Mouse (Mus musculus) cortical plate, adult 2 months (tissue): Measurements from ENCODE around the gene Zfp511. TPM values are rescaled to one million over a fixed set of nuclear protein-coding genes. Genes with fewer than 3 reads are reported as not detected.
A peak's percentile ranks its signal among the peaks of the same experiment; 100 is the strongest.

ENCODE experiments used
- H3K27ac ChIP-seq: fragments of 200-500 bp; 2 replicates; pipeline ENCODE4 v1.5.1; 2012; ENCODE audit warnings: low read length, control low read depth, inconsistent platforms; ENCODE audit not compliant: insufficient read depth
- H3K4me1 ChIP-seq: fragments of 200-500 bp; 2 replicates; pipeline ENCODE4 v1.6.1; 2011; ENCODE audit warnings: low read length; ENCODE audit not compliant: control insufficient read depth, insufficient read depth
- H3K4me3 ChIP-seq: fragments of 200-500 bp; 2 replicates; pipeline ENCODE4 v1.5.1; 2011; ENCODE audit warnings: mild to moderate bottlenecking, low read length, control low read depth; ENCODE audit not compliant: insufficient read depth
- CTCF ChIP-seq: fragments of 200-500 bp; IDR thresholded peaks from 2 replicates; pipeline ENCODE4 v1.5.1; 2011; ENCODE audit warnings: mild to moderate bottlenecking, control low read depth, low read length; ENCODE audit not compliant: insufficient read depth; ENCODE audit errors: extremely low read depth
- POLR2A ChIP-seq: fragments of 200-500 bp; IDR thresholded peaks from 2 replicates; pipeline ENCODE4 v1.6.1; 2011; ENCODE audit warnings: mild to moderate bottlenecking, low read length, control low read depth; ENCODE audit not compliant: insufficient read depth; ENCODE audit errors: extremely low read depth
- polyA plus RNA-seq: library from polyadenylated mRNA; depleted of rRNA; stranded (reverse); fragments of >200 nt; gene quantifications from 2 replicates; pipeline ENCODE4 v1.2.3, GENCODE M21; 2012; rRNA removed

Gene Zfp511
- 73.0 and 81.0 TPM in 2 replicates for polyA plus RNA-seq

DNA sequence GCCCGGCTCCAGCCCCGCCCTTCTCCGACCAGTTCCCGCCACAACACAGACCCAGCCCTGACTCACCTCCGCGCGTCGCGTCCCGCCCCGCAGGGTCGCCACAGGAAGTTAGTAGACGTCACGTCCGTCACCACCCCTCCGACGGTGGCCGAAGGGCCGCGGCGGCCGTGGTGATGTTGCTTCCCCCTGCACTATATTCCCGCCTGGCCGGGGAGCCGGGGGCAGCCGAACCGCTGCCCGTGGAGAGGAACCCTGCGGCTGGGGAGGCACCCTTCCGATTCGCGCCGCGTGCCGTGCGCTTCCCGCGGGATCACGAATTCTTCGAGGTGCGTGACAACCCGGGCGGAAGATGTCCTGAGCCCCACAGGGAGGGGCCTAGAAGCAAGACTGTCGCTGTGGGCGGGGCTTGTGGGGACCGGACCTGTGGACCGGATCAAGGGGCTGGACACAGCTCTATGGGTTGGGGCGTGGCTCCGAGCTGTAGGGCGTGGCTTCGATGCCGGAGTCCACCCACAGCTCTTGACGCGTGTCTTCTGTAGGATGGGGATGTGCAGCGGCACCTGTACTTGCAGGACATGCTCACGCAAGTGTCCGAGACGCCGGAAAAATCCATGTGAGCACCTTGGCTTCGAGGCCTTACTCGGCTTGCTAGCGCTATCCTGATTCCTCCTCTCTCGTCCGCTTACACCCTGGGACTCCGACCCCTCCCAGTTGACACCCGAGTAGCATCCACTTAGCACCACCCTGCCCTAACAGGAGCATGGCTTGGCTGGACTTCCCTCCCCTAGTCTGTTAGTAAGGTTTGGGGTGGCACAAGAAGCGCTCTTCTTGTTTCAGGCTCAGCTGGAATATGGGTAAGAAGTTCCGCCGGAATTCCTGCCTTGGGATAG is at the start of gene Zfp511, which contains the start of gene Tubgcp2:
Gene Zfp511, plus strand, starts transcription at position 111 of the 890 bp plus-strand sequence.
Gene Tubgcp2, minus strand, starts transcription at position 389 of the 890 bp plus-strand sequence.
- Histone ChIP-seq H3K27ac (peak within 1 kb of the TSS; percentile 80), H3K4me3 (peak within 1 kb of the TSS; percentile 75)
- no peak for TF ChIP-seq CTCF
- TF ChIP-seq POLR2A = peak; percentile 58

DNA sequence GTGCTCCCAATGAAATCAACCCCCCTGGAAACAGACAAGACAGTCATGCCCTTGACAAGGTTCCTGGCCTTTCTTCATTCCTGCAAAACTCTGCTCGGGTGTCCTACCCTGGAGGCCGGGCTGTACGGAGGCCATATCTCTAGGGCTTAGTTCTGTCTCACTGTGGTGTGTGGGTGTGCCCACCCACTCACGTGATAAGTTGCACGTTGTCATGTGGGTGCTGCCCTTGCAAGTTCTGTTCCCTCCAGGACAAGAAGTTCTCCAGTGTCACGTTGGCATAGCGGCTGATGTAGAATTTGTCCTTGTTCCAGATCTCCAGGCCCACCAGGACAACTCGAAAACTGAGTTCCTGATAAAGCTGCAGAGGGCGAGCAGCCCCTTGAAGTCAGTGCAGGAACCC is 47.9 kb upstream of the Zfp511 start:
- no peak overlapping the region for H3K4me3 ChIP-seq
- H3K4me1 ChIP-seq = no peaks in the 10 kb centered on the region
- no peak overlapping the region for H3K27ac ChIP-seq
- TF ChIP-seq CTCF (no peak), POLR2A (no peak)

More for the DNA sequence above, at the start of gene Zfp511, which contains the start of gene Tubgcp2:
- H3K4me1 ChIP-seq = peaks cover 3% of the 10 kb centered on the region

DNA sequence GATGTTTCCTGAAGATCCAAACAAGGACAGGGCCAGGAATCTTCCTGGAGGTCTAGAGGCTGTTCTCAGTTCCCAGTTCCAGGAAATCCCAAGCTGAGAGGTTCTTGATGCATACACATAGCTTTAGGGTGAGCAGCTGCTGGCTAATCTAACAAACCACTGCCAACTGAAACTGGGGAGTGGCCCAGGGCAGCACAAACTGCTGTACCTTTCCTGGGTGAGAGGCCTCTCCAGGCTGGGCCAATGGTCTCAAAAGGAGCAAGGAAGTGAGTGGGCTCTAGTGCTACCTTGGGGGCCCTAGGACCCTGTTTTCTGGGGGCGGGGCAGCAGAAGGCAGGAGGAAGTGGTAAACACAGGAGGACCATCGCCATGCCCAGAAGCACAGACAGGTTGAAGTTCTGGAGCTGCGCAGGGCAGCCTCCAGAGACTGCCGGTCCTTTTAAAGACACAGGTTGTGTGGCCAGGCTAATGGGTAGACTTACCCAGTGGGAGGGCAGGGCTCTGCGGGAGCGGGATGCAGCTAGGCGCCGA is 45.3 kb upstream of the Zfp511 start:
- TF ChIP-seq POLR2A (no peak), CTCF (no peak)
- Histone ChIP-seq H3K4me3 (no peak overlapping the region), H3K27ac (no peak overlapping the region), H3K4me1 (peaks cover 3% of the 10 kb centered on the region; the same call in 1 of the 2 replicates)

DNA sequence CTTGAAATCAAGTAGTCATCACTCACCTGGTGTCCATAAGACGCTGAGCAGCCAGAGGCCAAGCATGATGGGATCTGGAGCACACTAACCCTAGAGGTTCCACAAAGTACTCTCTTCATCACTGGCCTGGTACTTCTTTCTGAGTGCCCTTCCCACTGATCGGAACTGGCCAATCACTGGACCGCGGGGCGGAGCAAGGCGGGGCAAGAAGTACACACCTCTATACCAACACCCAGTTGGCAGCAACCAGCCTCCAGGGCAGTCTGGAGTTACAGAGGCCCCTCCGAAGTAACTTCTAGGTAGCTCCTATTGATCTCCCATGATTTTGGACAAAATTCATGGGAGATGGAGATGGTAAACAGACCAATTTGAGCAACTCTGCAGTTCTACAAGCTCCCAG is 43.8 kb upstream of the Zfp511 start, which contains the start of gene Adam8:
Gene Adam8, minus strand, starts transcription at position 157 of the 400 bp plus-strand sequence.
- no peak within 1 kb of the TSS for H3K27ac ChIP-seq
- TF ChIP-seq POLR2A (no peak), CTCF (no peak)
- H3K4me3 ChIP-seq = no peak within 1 kb of the TSS
- peaks cover 5% of the 10 kb centered on the region; the same call in 1 of the 2 replicates for H3K4me1 ChIP-seq

DNA sequence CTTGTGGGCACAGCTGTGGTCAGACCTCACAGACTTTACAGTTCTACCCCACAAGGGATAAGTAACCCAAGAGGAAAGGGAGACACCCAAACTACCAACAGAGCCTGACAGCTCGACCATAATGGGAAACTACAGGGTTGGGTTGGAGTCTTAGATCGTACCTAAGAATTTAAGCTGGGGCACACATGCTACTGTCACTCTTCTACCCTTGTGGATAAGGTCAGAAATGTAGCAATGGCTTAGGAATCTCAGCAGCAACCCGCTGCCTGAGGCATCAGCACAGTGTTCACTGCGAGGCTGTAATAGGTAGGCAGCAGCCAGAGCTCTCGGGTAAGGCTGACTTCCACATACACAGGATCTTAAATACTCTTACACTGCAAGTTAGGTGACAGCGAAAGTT is 42.7 kb upstream of the Zfp511 start:
- H3K27ac ChIP-seq = no peak overlapping the region
- H3K4me3 ChIP-seq = no peak overlapping the region
- no peak for TF ChIP-seq CTCF
- no peak for TF ChIP-seq POLR2A
- peaks cover 5% of the 10 kb centered on the region for H3K4me1 ChIP-seq

DNA sequence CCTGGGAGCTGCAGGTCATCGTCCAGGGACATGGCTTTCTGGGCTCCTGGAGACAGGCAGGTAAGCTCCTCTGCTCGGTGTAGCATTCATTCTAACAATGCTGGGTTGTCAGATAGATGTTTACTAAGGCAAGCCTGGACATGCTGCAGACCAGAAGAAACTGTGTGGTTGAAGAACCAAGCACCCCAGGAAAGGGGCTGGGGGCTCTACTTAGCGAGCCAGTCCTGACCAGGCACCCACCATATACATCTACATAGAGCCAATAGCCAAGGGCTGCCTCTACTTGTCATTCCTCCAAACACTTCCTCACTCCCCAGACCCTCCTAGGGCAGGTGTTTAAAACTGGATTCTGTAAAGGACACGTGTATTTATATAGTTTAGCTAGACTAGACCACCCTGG is 42.0 kb upstream of the Zfp511 start:
- H3K27ac ChIP-seq = no peak overlapping the region
- H3K4me1 ChIP-seq = peaks cover 8% of the 10 kb centered on the region
- TF ChIP-seq POLR2A (no peak), CTCF (no peak)
- H3K4me3 ChIP-seq = no peak overlapping the region

DNA sequence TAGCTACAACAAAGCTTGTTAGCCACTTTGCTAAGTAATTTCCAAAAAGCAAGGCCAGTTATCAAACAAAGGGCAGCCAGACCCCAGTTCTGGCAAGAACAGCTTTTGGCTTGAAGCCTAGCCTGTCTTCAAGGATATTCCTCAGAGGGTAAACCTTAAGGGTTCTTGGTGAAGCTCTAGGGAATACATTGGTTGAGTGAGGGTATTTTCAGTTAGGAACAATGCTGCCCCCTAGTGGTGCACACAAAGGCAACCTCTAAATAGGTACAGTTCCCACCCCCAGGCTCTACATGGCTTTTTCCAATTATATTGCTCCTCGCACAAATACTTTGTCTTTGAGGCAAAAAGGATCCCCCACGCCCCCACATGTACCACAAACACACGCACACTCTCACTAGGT is 41.5 kb upstream of the Zfp511 start:
- H3K27ac ChIP-seq = no peak overlapping the region
- no peak for TF ChIP-seq POLR2A
- peak; percentile 66 for TF ChIP-seq CTCF

DNA sequence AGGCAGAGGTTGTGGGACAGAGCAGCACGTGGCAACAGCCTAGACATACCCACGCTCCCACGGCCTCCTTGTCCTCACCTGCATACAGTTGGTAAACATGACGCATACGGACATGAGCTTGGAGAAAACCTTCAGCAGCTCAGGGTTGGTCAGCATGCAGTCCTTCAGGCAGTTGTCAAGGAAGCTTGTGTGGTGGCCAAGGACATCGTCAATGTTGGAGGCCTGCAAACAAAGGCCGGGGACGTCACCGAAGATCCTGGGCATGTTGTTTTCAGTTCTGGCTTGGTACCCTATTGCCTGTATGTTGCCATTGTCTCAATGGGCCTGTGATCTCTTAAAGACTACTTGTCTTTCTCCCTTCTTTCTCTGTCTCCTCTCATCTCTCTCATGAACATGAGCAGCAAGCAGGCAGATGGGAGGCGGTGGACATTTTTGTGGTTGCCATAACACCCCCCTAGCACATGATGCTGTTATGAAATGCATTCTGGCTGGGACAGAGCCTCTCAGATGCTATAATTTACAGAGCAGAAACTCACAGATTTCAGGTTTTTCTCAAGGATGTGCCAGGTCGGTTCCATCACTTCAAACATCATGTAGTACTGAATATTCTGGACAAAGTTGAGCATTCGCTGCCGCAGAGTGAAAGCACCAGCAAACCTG is 37.4 kb upstream of the Zfp511 start:
- TF ChIP-seq CTCF (no peak), POLR2A (0 out of 2 replicates have a peak, but pooled peaks have one; percentile 25)

More for the DNA sequence above, 41.5 kb upstream of the Zfp511 start:
- peaks cover 9% of the 10 kb centered on the region for H3K4me1 ChIP-seq
- H3K4me3 ChIP-seq = no peak overlapping the region

DNA sequence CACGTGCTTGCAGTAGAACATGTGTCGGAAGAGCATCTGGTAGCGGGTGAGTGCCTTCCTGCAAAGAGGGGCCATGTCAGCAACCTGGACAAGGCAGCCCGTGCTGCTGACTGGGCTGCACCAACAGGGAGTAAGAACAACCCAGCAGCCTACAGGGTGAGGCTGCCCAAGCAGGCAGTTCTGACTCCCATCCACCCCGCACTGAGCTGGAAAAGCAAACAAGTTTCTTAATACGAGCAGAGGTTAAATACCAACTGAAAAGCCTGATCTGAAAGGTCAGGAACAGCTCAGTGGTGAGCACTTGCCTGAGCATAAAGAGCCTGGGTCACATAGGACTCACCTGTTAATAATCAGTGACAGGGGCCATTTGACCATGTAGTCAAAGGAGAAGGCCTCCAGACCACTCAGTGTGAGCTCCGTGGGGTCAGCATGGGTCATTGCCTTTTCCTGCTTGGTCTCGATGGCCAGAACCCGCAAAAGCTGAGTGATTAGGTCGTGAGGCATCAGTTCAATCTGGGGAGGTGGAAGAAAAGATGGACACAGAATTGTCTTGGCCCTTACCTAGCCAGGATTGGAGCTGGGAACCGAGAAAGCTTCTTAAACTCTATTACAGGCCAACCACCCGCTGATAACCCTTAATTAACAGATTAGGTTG is 35.0 kb upstream of the Zfp511 start:
- Histone ChIP-seq H3K27ac (no peak overlapping the region), H3K4me3 (no peak overlapping the region), H3K4me1 (peaks cover 4% of the 10 kb centered on the region)
- no peak for TF ChIP-seq CTCF
- no peak for TF ChIP-seq POLR2A

More for the DNA sequence above, 37.4 kb upstream of the Zfp511 start:
- Histone ChIP-seq H3K4me3 (no peak overlapping the region), H3K4me1 (peaks cover 9% of the 10 kb centered on the region), H3K27ac (peak overlapping the region; percentile 67; the same call in 1 of the 2 replicates)
